Mouse (Mus musculus): ENCODE data around the gene Nsd2. TPM values are rescaled to one million over a fixed set of nuclear protein-coding genes. Genes with fewer than 3 reads are reported as not detected.

The Nsd2 gene
- 10 to 100 TPM; 16.2 to 18.3 TPM for total RNA-seq (2021)
- long read RNA-seq, experiment 1, partial matches to known transcripts: 0 of 5 reads
- long read RNA-seq, experiment 1, other reads (novel, unspliced or antisense): 5 of 5 reads
- long read RNA-seq, experiment 2, full-length matches to known transcripts: 2 of 10 reads
- long read RNA-seq, experiment 2, partial matches to known transcripts: 1 of 10 reads
- long read RNA-seq, experiment 2, other reads (novel, unspliced or antisense): 7 of 10 reads

DNA sequence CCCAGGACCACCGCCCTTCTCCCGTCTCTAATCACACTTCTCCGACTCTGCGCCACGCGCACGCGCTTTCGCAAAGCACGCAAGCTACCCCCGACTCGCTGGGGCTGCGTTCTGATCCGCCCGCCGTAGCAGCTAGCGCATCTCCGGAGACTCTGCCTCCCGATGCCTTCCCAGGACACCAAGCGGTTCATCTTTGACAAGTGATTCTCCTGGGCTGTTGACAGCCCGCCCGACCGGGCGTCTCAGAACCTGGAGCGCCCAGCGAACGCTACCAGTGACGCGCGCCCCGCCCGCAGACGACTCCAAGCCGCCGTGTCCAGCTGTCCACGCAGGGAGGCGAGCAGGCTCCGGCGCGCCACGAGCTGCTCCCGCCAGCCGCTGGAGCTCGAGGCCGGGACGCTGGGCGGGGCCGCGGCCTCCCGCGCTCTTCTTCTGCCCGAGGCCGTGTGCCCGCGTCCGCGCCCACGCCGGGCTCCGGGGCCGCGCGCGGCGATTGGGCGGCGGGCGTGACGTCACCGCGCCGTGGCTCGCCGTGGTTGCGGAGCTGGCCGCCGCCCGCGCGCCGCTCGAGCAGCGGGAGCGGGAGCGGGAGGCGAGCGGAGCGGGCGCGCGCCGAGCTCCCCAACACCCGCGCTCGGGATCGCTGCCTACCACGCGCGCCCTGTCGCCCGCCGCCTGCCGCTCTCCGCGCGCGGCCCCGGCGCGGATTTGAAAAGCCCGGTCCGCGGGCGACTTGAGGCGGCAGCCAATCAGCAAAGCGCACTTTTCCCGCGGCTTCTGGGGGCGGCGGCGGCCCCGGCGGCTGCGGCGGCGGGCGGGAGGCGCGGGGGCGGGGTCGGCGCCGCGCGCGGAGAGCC is at the start of gene Nsd2:
Nsd2 (plus strand) TSS at position 850 of the 857 bp plus-strand sequence.
- DNase-seq: peak; percentile 89
- intact Hi-C loops (cut with DNase I; ENCODE audit: low total_unique reads): no loop called here

DNA sequence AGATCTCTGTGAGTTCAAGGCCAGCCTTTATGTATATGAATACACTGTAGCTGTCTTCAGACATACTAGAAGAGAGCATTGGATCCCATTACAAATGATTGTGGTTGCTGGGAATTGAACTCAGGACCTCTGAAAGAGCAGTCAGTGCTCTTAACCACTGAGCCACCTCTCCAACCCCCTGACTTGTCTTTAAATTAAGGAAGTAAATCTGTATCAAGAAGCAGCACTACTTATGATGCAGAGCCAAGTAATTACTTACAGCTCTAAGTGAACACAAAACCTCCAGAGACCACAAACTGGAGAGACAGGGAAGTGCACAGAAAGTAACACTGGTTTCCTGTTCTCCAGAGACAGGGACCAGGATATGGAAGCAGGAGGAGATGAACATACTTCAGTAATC is 43.3 kb upstream of the Nsd2 start:
- DNase-seq: no peak

DNA sequence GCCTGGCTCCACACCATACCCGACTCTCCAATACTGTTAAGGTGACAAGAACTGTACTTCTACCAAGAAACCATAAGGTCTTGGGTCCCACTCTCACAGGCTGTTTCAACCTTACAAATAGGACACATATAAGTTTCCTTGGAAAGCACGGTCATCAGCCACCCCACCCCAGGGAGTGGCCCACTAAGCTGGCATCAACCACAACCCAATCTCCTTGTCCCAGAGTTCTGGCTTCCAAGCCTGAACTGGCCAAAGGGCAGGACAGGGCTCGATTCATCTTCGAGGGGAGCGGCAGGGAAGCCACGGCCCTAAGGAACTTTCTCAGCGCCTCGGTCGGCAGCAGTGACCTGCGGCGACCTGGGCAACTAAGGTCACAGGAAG is 38.6 kb upstream of the Nsd2 start:
- intact Hi-C loops (cut with DNase I; ENCODE audit: low total_unique reads): no loop called here
- no peak for DNase-seq

More for the DNA sequence above, 43.3 kb upstream of the Nsd2 start:
- intact Hi-C loops (cut with DNase I; ENCODE audit: low total_unique reads): no loop called here

DNA sequence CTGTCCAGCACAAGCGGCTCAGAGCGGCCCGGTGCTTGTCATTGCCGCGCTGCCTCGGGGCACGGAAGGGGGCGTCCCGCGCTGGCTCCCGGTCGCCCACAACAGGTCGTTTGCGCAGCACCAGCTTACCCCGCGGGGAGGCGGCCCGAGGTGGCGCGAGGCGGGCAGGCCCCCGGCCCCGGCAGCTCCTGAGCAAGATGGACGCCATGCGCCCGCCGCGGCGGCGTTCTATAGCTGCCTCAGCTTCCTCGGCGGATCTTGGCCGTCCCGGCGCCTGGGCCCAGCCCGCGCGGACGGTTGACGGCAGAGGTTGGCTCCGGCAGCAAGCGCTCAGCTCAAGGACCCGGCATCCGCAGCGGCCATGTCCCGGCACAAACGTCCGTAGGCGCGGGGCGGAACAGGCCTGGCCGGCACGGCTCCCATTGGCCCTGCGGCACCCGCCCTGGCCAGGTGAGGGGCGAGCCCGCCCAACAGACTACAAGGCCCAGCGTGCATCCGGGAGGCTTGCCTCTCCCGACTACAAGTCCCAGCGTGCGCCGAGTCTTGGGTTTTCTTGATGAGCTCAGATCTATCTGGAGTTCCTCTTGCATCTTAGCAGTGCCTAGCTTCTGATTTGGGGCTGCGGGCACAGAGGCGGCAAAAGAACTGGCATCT is 38.1 kb upstream of the Nsd2 start, which contains the start of gene Letm1:
Letm1 (minus strand) TSS at position 473 of the 654 bp plus-strand sequence.
- intact Hi-C loops (cut with DNase I; ENCODE audit: low total_unique reads): no loop called here

DNA sequence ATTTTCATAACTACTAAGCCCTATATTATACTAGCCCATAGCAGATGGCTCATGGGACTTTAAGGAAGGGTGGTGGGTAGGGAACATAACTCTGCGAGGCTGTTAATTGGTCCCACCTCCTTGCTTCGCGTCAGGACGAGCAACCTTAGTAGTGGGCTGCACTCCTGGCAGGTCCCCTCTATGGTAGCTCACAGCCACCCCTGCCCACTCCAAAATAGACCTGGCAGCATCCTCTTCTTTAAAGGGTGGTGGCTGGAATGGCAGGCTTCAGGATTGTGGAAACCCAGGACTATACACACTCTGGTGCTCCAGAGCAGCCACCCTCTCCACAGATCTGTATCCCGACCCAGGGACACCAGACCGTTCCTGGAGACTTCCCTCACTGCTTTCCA is 37.5 kb upstream of the Nsd2 start:
- DNase-seq: no peak
- intact Hi-C loops (cut with DNase I; ENCODE audit: low total_unique reads): no loop called here

More for the DNA sequence above, 38.1 kb upstream of the Nsd2 start, which contains the start of gene Letm1:
- peak; percentile 95 for DNase-seq

DNA sequence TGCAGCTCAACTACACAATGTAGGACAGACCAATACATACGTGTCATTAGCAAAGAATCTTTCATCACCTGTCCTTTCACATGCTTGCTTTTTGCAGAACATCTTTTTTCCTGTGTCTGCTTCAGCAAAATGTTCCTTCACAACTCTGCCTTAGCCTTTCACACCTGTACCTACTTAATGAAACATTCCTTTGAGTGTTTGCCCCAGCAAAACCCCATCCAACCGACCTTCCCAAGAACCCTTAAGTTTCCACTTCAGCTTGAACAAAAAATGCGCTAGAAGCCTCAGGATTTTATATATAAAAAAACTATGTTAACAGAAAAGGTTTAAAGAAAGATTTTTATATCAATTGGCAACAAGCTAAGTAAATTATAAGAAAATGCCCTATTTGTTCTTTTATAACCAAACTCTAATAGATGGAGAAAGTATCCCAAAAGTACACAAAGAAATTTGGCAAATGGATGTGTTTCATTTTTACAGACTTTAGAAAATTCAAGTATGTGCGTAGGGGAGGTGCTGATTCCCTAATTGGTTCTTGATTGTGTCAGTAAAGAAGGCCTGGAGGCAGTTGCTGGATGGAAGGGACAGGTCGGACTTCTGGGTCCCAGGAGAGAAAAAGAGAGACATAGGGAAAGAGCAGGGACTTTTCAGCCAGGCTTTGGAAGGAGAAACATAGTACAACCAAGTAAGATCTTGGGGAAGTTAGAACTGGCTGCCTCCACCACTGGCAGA is 28.4 kb upstream of the Nsd2 start:
- no peak for DNase-seq
- intact Hi-C loops (cut with DNase I; ENCODE audit: low total_unique reads): no loop called here

DNA sequence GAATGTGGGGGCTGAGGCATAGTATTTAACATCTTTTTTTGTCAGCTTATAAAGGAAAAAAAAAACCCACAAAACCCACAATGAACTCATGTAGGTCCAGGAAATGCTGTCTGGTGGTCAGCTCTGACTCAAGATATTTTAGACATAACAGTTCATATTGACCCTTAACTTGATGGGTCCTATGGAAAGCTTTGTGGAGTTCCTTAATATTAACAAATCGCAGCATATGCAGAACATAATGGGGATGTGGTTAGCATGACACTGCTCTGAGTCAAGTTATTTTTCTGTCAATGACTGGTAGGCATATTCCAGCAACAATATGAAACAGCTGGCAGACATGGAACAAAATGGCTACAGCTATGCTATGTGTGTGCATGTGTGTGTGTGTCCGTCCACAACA is 17.2 kb upstream of the Nsd2 start:
- no peak for DNase-seq
- intact Hi-C loops (cut with DNase I; ENCODE audit: low total_unique reads): no loop called here

DNA sequence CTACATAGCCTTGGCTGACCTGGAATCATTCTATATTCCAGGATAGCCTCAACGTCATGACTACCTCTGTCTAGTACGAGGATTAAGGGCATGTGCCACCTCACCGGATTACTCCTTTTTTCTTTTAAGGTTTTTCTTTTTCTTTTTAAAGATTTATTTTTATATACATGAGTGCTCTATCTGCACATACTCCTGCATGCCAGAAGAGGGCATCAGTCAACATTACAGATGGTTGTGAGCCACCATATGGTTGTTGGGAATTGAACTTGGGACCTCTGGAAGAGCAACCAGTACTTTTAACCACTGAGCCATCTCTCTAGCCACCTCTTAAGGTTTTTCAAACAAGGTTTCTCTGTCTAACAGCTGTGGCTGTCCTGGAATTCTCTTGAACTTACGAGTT is 9.0 kb upstream of the Nsd2 start:
- no peak for DNase-seq
- intact Hi-C loops (cut with DNase I; ENCODE audit: low total_unique reads): no loop called here

DNA sequence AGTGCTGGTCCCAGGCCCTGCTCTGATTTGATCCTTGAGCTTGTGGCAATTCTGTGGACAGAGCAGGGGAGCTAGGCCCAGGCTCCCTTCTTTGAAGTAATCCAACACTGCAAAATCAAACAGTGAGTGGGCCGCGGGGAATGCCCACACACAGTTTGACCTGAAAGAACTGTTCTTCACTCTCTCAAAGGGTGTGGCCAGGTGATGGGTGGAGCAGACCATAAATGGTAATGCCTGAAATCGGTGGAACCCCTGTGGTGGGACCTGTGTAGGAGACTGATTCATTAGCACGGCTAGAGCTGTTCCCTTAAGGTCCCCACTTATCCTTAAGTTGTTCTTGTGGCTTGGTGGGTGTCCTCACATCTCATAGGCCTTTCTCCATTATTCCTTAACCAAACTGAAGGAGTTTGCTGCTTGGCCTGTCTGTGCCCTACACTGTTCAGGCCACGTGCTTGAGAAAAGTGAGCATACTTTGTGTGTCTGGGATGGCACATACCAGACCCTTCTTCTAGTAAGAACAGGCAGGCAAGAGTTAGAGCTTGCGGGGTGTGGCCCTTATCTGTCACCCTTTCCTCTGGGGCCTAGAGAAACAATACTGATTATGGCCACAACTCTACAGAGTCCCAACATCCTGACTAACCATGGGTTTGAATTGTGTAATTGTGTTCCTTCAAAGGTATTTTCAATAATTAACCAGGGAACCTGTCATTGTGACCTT is 4.4 kb upstream of the Nsd2 start:
- DNase-seq: no peak
- intact Hi-C loops (cut with DNase I; ENCODE audit: low total_unique reads): no loop called here

DNA sequence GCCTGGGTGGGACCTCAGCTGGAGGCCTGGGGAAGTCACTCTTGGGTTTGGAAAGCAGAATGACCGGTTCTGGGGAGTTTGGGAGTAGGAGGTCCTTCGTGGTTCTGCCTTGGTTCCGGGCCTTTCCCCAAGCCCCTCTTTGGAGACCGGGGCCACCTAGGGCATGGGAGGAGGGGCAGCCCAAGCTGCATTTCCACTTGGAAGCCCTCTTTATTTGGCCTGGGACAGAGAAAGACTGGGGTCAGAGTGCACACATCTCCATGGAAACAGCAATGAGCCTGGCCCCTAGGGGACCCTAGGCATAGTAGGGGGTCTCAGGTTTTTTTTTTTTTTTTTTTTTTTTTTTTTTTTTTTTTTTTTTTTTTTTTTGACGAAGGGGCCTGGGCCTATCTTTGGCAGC is 2.4 kb upstream of the Nsd2 start:
- no peak for DNase-seq
- intact Hi-C loops (cut with DNase I; ENCODE audit: low total_unique reads): no loop called here

DNA sequence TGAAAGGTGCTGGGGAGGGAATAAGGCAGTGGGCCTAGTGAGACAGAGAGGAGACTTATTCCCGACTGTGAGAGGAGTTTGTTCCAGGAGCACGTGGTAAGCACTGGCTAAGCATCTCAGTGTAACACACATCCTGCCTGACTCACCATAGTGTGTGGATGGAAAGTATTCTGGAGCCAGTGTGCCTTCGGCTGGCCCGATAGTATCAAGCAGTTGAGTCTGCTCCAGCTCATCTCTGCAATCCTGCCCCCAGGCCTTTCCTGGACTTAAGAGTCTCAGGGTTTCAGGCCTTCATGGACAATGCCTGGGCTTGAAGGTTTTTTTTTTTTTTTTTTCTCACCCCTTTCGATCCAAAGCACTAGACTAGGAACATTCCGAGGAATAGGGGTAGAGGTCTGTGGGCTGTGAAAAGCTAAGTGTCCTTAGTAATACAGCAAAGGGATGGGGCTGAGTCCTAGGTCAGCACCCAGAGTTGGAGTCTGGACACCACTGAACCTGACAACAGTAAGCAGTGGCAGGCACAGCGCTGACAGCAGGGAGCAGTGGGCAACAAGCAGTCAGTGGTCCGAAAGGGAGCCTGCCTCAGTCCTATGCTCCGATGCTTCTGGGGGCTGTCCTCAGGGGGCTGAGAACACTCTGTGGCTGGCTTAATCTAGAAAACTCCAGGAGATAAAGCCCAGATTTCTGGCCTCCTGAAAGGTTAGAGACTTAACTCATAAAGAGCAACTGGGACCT is 1.2 kb upstream of the Nsd2 start:
- intact Hi-C loops (cut with DNase I; ENCODE audit: low total_unique reads): no loop called here
- peak; percentile 9 for DNase-seq

DNA sequence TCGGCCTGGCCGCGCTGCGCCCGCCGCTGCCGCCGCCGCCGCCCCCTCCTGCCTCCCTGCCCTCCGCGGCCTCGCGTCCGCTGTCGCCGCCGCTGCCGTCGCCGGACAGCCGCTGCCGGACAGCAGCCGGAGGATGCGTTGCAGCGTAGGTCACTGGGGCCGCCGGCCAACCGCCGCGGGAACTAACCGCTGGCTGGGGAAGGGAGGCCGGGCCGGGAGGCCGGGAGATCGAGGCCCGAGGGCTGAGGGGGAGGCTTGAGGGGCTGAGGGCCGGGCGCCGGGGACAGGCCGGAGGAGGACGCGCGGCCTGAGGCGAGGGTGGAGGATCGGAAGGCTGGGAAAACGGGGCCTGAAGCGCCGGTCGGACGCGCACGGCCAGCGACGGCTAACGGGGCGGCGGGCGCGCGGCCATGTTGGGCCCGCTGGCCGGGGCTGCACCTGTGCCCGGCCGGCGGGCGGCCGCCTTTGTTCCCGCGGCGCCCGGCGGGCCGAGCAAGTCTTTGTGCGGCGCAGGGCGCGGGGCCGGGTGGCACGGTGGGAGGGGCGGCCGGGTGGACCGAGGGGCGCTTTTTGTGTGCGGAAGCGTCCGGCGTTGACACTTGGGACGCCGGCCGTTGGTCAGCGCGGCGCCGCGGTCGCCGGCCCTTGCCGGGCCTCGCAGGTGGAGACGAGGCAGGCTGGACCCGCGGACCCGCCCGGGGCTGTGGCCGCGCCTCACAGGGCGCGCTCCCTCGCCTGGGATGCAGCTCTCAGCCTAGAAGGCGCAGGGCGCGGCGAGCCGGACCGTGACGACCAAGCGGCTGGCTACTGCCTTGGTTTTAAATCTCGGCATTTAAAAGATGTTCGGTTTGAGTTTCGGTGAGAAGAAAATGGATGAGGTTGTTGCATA is 452 bp downstream of the Nsd2 start:
- DNase-seq: peak; percentile 53
- intact Hi-C loops (cut with DNase I; ENCODE audit: low total_unique reads): no loop called here

DNA sequence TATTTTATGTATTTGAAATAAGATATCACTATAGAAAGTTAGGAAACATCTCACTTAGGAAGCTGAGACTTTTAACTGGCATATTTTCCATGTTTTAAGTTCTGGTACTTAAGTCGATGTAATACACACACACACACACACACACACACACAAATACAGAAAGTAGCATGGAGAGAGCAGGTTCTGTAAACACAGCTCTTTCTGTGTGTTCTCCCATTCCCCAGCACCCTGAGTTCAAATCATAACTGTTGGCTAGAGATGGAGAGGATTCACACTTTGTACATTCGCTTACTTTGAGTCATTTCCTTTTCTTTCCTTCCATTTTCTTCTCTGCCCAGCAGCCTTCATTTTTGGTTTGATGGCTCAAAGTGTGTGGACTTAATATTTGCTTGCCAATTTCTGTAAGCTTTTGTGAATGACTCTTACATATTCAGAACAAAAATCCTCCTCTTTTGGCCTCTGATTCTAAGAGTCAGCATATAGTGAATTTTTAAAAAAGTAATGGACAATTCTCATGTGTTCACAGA is 1.4 kb downstream of the Nsd2 start:
- intact Hi-C loops (cut with DNase I; ENCODE audit: low total_unique reads): no loop called here
- DNase-seq: no peak

DNA sequence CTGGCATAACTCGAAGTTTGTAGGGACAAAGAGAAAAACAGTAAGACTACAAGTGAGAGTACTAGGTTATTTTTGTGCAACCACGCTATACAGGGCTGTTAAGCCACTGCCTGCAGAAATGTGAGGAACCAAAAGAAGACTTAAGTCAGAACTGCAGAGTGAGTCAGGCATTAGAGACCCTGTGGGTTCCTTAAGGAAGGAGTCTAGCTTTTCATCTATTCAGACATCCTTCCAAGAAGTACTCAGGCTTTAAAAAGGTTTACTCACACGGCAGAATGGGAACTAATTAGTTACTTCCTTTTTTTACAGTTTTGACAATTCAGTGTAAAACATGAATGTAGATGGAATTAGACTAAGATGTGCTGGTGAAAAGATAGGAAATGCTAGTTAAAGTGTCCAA is 1.9 kb downstream of the Nsd2 start:
- no peak for DNase-seq

DNA sequence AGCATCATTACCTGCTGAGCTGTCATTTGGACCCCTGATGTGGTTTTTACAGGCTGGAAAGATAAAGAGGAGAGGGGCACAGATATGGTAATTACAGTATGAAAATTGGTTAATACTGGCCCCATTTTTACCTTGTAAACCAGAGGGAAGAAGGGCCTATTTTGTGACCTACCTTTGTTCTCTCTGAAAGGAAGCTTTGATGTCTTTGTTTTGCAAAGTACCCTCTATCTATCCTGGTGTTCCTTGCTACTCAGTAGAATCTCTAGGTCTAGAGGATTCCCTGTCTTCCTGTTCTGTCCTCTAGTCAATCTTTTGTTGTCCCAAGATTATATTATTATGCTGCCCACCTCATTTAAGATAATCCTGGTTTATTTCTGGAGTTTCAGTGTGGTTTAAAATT is 5.5 kb downstream of the Nsd2 start:
- intact Hi-C loops (cut with DNase I; ENCODE audit: low total_unique reads): no loop called here
- no peak for DNase-seq

More for the DNA sequence above, 1.9 kb downstream of the Nsd2 start:
- intact Hi-C loops (cut with DNase I; ENCODE audit: low total_unique reads): no loop called here

DNA sequence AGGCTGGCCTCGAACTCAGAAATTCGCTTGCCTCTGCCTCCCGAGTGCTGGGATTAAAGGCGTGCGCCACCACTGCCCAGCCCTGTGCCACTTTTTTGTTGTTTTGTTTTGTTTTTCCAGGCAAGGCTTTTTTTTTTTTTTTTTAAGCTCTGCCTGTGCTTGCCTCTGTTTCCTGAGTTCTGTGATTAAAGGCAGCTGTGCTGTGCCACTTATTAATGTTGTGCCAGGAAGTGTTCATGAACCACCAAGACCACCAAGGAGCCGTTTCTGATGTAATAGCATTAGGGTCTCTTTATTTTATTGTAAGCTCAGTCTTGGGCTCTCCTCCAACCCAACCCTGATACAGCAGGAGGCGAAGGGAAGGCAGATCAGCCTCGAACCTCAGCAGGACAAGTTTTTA is 7.6 kb downstream of the Nsd2 start:
- DNase-seq: no peak
- intact Hi-C loops (cut with DNase I; ENCODE audit: low total_unique reads): no loop called here

DNA sequence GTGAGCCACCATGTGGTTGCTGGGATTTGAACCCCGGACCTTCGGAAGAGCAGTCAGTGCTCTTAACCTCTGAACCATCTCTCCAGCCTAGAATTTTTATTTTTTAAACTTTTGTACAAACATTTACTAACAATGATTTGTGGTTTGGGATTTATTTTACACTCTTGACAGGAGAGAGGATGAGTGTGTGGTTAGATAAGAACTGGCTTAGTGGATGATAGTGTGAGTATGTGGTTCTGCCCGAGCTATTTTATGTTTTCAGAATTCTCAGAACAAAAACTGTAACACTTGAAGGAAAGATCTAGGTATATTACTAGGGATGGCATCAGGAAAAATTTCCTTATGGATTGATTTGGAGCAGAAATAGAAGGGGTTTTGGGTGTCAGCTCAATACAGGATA is 9.4 kb downstream of the Nsd2 start:
- DNase-seq: no peak
- intact Hi-C loops (cut with DNase I; ENCODE audit: low total_unique reads): no loop called here

Data from gastrocnemius, postnatal 14 days (tissue).